ENCODE assay signal across 17 mouse cellular contexts in the genomic region with DNA sequence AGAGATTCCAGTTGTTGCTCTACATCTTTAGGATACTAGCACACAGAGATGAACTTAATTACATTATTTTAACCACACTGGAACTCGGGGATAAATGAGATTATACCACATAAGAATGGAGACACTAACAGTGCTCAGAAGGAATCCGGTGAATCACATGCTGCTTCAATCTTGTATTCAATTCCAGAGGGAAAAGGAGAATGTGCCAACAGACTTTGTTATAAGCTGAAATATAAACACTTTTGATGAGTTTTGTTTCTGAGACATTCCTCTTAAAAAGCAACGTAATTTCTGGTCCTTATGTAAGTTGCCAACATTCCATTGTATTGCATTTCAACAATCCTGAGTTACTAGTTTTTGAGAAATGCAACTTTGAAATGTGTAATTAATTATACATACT. TPM values are rescaled to one million over a fixed set of nuclear protein-coding genes. Genes with fewer than 3 reads are reported as not detected.
DNase-seq lines count a peak whose midpoint lies in the region; ATAC-seq and TF ChIP-seq lines count a peak whose summit lies in the region.
"Had no signal": no experiment of that assay in that cellular context is flagged by ENCODE, and none has a peak within 500 bp of the region (broad histone marks: within the 10 kb centered on the region; RNA-seq: fewer than 3 reads in every experiment).

No protein-coding gene starts in this region.

- no peak for TF ChIP-seq EP300 in liver, embryonic 14.5 days (IDR thresholded peaks at IDR 0.05; ENCODE audit: low read depth)

- H3K4me2 ChIP-seq in liver, embryonic 14.5 days (ENCODE audit: low read depth): peak overlapping the region; percentile 89
- H3K4me2 ChIP-seq in forebrain, postnatal 0 days (ENCODE audit: low read depth): no peak overlapping the region
- H3K4me2 ChIP-seq: midbrain, embryonic 11.5 days had no signal

- peaks cover 11 to 26% of the 10 kb centered on the region in 2 experiments for H3K4me1 ChIP-seq in liver, embryonic 14.5 days (replicated peaks; ENCODE audit: control insufficient read depth in 2 of 2, insufficient read depth in 2 of 2, low read length in 1 of 2)
- H3K4me1 ChIP-seq in forebrain, postnatal 0 days (ENCODE audit: insufficient read depth): no peaks in the 10 kb centered on the region

- no peaks in the 10 kb centered on the region for H3K36me3 ChIP-seq in liver, embryonic 14.5 days (replicated peaks; ENCODE audit: control insufficient read depth, insufficient read depth, low read depth)
- no peaks in the 10 kb centered on the region for H3K36me3 ChIP-seq in forebrain, postnatal 0 days (ENCODE audit: insufficient read depth)
- H3K36me3 ChIP-seq: limb, embryonic 10.5 days had no signal

- H3K9me3 ChIP-seq in liver, embryonic 14.5 days (ENCODE audit: control insufficient read depth, low read length): no peaks in the 10 kb centered on the region
- H3K9me3 ChIP-seq in forebrain, postnatal 0 days (ENCODE audit: low read length): no peaks in the 10 kb centered on the region
- H3K9me3 ChIP-seq: limb, embryonic 10.5 days had no signal

- no peaks in the 10 kb centered on the region for H3K27me3 ChIP-seq in liver, embryonic 14.5 days (ENCODE audit: control insufficient read depth, insufficient read depth, low read length)
- H3K27me3 ChIP-seq in forebrain, postnatal 0 days (ENCODE audit: insufficient read depth, low read length): no peaks in the 10 kb centered on the region; the same call in 1 of the 2 replicates

- TF ChIP-seq CTCF in gastrocnemius, adult 2 months (IDR thresholded peaks at IDR 0.05): no peak
- no peak for TF ChIP-seq CTCF in liver, embryonic 14.5 days (IDR thresholded peaks at IDR 0.05; ENCODE audit: low read depth)
- TF ChIP-seq CTCF in forebrain, postnatal 0 days (IDR thresholded peaks at IDR 0.05; ENCODE audit: low read depth): no peak

- peak overlapping the region; percentile 82 for H3K27ac ChIP-seq in gastrocnemius, adult 2 months
- peak overlapping the region; percentile 14 for H3K27ac ChIP-seq in liver, embryonic 14.5 days
- H3K27ac ChIP-seq in forebrain, postnatal 0 days (ENCODE audit: low read depth, low read length): no peak overlapping the region
- H3K27ac ChIP-seq: hindbrain, postnatal 0 days; limb, embryonic 10.5 days had no signal

- ATAC-seq in liver, embryonic 14.5 days (ENCODE audit: insufficient read depth): no peak
- ATAC-seq in forebrain, postnatal 0 days: no peak
- ATAC-seq: hindbrain, postnatal 0 days had no signal

- peak overlapping the region; percentile 73 for H3K9ac ChIP-seq in liver, embryonic 14.5 days (replicated peaks)
- no peak overlapping the region for H3K9ac ChIP-seq in forebrain, postnatal 0 days

- H3K4me3 ChIP-seq in gastrocnemius, adult 2 months: peak overlapping the region; percentile 72
- H3K4me3 ChIP-seq in liver, embryonic 14.5 days (ENCODE audit: insufficient read depth in 1 of 2, low read depth in 2 of 2, low read length in 2 of 2): peak overlapping the region; percentile 31 to 67; a peak in 3 of 4 replicates
- no peak overlapping the region for H3K4me3 ChIP-seq in forebrain, postnatal 0 days (ENCODE audit: low read depth, low read length)
- H3K4me3 ChIP-seq: limb, embryonic 10.5 days had no signal

- intact Hi-C loops in gastrocnemius, adult 2 months (cut with DNase I): no loop called here
- intact Hi-C loops in left cerebral cortex, postnatal 25 days (cut with DNase I): no loop called here

- 47% methylated on average over 3 of the region's 3 CpGs for WGBS in liver, embryonic 14.5 days (ENCODE audit: insufficient replicate concordance)
- WGBS in forebrain, postnatal 0 days: 59% methylated on average over 3 of the region's 3 CpGs

- no peak for DNase-seq in gastrocnemius, adult 2 months
- no peak for DNase-seq in gastrocnemius, postnatal 25 days
- DNase-seq in 3T3-L1 (ENCODE audit: low read depth, low spot score): peak; percentile 83
- peak; percentile 44 for DNase-seq in adipocyte (ENCODE audit: low spot score)
- DNase-seq in liver, embryonic 14.5 days (ENCODE audit: low read depth in 3 of 3, low spot score in 3 of 3): no peak
- DNase-seq in urinary bladder, postnatal 4 days (ENCODE audit: low spot score in 2 of 2): no peak
- DNase-seq in forebrain, postnatal 0 days: no peak
- no peak for DNase-seq in left cerebral cortex, postnatal 25 days (ENCODE audit: low spot score in 2 of 2)
- DNase-seq: adrenal gland, postnatal 10 days; cerebellum, adult 9-11 months; kidney, adult 18-20 months; kidney, postnatal 25 days; layer of hippocampus, postnatal 36 days; lung, postnatal 10 days had no signal

RNA-seq across cellular contexts. Expression of a gene that starts 1.8 kb away (rescaled TPM):
- 1 to 10 TPM; 2.3 to 2.4 TPM for total RNA-seq in gastrocnemius, adult 2 months (2021)
- total RNA-seq in gastrocnemius, postnatal 25 days (2021): 1 to 10 TPM; 2.3 to 2.5 TPM
- 4.3 and 7.3 TPM in 2 replicates for polyA plus RNA-seq in liver, embryonic 14.5 days (2012; rRNA removed)
- 10.6 and 12.2 TPM in 2 replicates for polyA plus RNA-seq in liver, embryonic 14.5 days (2014; fragmentation: Nextera tagmentation; extraction: Ambion mirVana)
- total RNA-seq in forebrain, postnatal 0 days (2014; rRNA removed): 0.15 and 0.19 TPM in 2 replicates
- polyA plus RNA-seq in forebrain, postnatal 0 days (2015; fragmentation: Nextera tagmentation; extraction: Ambion mirVana): 0.57 and 1.6 TPM in 2 replicates
- 1 to 10 TPM; 5.3 to 6.0 TPM for total RNA-seq in left cerebral cortex, postnatal 25 days (2021)

Comparison
In these comparisons a context has a peak if more than half of its experiments do, and no peak if none do; other contexts are left out.
1. DNase-seq: peak in 3T3-L1 (single experiment) and adipocyte (single experiment); none in gastrocnemius, adult 2 months (single experiment), gastrocnemius, postnatal 25 days (single experiment), liver, embryonic 14.5 days (0 of 3), urinary bladder, postnatal 4 days (0 of 2), forebrain, postnatal 0 days (single experiment) and left cerebral cortex, postnatal 25 days (0 of 2).